Mouse (Mus musculus): ENCODE results near the gene Rbbp9.
"Not testable (repeated sequence)": the region's sequence is repeated elsewhere in the genome, so short reads cannot be mapped to it uniquely, and the experiment has no call there.

Gene Rbbp9

DNA sequence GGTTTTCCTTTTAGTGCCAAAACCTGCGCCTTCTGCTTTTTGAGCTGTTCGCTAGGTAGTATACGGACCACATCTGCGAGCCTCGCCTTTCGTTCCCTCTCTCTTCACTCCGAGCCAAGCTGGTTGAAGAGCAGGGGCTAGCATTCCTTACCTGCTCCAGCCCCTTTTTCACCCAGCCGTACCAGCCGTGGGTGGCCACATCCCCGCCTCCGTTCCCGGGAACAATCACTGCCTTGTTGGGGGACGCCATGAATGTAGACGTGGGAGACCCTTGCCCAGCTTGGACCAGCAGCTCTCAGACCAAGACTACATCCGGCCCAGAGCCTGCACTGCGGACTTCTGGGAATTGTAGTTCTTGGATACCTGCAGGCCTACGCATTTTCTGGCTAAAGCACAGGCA is at the start of gene Rbbp9:
Rbbp9 (minus strand) TSS at position 341 of the 400 bp plus-strand sequence.
- DNase-seq (ENCODE audit: low spot score) = peak; percentile 92

DNA sequence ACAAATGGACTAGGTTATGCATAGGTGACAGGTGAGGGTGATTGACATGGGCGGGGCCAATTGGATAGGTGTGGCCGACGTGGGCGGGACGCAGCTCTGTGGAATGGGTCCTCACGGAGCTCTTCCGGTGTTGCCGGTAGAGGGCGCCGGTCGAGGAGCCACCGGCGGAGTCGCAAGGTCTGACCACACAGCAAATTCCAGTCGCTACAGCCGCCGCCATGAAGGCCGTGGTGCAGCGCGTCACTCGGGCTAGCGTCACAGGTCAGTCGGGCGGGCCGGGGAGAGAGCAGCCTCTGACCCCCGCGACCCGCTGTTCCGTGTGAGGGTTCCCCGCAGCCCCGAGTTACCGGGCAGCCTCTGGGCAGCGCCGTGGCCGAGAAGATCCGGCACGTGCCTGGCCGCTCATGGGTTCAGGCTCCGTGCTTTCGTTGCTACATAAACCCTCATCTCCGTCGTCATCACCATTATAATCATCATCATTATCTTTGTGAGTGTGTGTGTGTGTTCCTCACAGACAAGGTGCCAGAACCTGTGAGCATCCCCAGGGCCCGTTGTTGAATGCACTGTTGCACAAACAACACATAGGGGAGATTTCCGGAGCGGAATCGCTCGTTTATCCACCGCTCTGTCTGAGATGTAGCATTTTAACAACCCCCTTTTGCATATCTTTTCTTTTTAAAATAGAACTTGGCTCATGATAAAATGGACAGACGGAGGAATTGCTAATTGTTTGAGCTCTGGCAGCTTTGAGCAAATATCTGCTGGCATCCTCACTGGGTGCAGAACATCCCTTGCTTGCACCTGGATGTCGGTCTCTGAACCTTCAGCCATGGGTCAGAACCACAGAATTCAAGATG is 49.4 kb upstream of the Rbbp9 start, which contains the start of gene Dtd1:
Dtd1 (plus strand) TSS at position 67 of the 857 bp plus-strand sequence.
- DNase-seq (ENCODE audit: low spot score) = peak; percentile 88

DNA sequence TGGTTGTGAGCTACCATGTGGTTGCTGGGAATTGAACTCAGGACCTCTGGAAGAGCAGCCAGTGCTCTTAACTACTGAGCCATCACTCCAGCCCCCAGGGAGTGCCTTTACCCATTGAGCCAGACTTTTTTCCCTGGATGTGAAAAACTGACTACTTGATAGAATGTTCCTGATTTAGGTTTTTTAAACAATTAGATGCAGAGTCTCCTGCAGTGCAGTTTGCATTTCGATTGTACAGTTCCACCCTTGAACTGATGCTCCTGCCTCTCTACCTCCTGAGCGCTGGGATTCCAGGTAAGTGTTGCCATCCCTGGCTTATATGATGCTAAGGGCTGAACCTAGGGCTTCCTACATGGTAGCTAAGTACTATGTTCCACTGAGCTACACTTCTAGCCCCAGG is 47.3 kb upstream of the Rbbp9 start:
- DNase-seq (ENCODE audit: low spot score) = no peak

DNA sequence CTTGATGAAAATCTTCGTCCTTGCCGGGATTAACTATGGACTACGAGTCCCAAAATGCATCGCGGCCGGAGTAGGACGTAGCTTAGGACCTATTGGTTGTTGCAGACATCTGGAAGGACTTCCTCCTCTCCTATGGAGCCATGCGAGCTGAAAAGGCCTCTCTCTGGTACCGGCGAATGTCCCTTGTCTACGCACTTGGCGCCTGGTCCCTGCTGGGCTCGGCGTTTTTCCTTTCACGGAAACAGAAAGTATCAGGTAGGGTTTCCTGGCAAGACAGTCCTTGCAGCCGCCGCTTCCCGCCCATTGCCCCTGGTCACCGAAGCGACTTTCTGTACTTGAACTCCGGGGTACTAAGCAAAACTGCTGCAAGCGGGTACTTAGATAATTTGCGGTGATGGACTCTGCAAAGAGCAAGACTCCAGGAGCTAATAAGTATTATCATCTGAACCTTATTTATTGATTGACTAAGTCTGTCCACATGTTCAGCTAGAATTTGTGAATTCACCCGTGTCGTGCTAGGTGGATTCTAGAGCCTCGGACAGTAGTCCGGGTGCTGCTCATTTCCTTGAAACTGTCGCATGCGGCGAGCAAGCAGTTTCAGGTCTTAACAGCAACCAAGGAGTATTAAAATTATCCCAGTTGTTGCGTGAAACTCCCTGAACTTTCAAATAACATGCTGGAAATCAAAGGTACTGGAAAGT is 43.4 kb upstream of the Rbbp9 start, which contains the start of gene Smim26:
Smim26 (plus strand) TSS at position 104 of the 701 bp plus-strand sequence.
- peak; percentile 94 for DNase-seq (ENCODE audit: low spot score)

DNA sequence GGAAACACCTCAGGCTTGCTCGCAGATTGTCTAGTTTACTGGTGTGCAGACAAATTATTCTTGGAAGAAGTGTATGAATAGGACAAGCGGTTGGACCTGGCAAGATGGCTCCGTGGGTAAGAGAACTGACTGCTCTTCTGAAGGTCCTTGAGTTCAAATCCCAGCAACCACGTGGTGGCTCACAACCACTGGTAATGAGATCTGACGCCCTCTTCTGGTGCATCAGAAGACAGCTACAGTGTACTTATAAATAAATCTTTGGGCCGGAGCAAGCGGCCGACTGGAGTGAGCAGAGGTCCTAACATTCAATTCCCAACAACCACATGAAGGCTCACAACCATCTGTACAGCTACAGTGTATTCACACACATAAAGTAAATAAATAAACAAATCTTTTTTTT is 42.4 kb upstream of the Rbbp9 start:
- DNase-seq (ENCODE audit: low spot score) = not testable (repeated sequence)

DNA sequence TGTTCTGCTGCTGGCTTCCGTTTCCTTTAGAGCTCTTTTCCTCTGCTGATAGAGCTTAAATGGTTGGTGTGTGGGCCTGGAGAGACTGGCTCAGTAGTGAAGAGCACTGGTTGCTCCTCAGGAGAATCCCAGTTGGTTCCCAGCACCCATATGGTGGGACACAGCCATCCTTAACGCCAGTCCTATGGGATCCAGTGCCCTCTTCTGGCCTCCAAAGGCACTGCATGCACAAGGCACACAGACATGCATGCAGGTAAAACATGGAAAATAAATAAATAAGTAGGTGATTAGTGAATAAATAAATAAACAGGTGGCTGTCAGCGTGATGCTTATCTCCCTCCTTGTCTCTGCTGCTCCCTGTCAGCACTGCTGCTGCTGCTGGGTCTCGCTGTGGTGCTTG is 38.1 kb upstream of the Rbbp9 start:
- DNase-seq (ENCODE audit: low spot score) = no peak

DNA sequence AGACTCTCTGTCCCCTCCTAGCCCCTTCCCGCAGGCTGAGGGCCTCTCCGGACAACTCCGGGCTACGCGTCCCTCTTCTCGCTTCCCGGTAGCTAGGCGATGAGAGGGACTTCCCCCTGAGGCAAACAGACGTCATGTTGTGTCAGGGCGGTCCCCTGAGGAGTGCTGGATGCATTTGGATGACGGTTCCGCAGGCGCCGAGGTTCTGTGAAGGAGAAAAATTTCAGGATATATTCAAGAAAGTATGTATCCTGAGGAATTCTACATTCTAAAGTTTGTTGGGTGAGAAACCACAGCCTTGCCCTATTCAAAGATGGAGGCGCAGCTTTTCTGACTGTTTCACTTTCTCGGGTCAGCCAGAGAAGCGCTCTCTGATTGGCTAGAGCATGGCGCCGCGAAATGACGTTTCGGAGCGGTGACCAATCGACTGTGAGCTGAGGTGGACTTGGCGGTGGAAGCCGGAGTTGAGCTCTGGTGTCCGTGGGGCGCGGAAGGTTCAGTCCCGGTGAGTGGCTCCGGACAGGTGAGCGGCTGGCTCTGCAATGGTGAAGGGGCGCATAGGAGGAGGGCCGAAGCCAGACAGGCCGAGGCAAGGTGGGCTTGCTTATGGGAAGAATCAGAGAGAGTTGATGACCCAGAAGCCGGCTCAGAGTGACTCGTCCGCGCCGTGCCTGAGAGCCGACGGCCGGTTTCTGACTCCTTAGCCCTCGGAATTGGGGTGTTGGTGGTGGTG is 5.3 kb upstream of the Rbbp9 start, which contains the start of gene Sec23b:
Sec23b (plus strand) TSS at position 410 of the 733 bp plus-strand sequence.
- peak; percentile 99 for DNase-seq (ENCODE audit: low spot score)

DNA sequence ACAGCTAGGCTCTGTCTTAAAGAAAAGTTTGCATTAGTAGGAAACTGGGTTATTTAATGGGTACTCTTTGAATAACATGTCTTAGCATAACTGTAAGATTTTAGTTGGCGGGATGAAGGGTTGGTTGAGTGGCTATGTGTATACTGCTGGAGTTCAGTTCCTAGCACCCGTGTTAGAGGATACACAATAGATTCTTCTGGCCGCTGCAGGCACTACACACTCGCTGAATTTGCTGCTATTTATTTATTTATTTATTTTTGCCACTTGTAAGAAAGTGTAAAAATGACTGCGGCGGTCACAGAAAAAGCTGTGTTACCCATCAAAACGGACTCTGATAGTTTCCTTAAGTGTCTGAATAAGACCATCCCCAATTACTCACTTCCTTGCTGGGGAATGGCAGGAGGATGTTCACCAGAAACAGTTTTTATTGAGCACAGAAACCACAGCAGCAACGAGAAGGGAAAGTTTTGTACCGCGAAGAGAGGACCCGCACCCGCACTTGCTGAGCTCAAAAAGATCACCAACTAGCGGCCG is 4.7 kb upstream of the Rbbp9 start:
- peak; percentile 22 for DNase-seq (ENCODE audit: low spot score)

DNA sequence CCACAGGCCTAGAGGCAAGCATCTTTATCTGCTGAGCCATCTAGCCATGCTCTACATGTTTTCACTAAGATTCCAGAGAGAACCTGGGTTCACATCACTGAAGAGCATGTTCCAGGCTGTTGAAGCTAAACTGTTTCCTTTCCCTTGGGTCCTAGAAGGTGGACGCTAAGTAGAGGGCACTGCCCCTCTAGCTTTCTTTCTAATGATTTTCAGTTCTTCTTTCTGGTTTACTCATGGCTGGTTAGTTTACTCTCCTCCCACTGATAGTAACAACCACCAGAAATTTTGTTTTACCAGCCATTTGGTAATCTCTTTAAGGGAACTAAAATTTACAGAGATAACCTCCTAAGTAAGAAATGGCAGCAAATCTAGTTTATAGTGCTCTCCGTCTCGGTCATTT is 3.2 kb upstream of the Rbbp9 start:
- DNase-seq (ENCODE audit: low spot score) = no peak

DNA sequence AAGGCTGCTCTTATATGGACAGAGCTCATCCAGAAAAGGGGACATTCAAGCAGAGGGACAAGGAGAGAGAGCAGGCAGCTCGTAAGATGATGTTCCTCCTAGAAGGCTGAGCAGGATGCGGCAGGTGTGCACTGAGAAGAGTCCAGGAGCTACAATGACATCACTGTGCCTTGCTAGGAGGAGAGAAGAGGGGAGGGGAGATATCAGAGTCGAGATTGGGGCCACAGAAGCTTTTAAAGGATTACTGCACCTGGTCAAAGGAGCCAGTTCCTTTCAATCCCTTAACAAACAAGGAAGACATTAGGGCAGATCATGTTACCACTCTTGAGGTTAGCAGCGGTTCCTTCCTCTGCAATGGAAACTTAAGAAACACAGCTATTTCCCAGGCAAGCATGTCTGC is 3.1 kb downstream of the Rbbp9 start:
- DNase-seq (ENCODE audit: low spot score) = no peak

DNA sequence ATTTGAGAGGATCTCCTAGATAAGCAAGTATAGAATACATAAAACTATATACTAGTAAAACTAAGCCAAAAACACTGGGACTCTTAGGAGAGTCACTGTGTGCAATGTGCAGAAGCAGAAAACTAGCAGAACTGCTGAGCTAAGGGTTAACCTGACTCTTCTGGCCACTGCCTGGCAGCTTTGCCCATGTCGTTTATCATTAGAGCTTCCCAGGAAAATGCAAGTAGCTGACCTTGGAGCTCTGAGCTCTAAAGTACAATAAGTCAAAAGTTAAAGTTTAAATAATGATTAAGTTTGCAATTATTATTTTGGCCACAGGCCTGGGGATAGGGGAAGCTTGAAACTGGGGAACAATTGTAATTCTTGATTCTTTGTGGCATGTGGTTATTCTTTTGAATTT is 5.2 kb downstream of the Rbbp9 start:
- no peak for DNase-seq (ENCODE audit: low spot score)

DNA sequence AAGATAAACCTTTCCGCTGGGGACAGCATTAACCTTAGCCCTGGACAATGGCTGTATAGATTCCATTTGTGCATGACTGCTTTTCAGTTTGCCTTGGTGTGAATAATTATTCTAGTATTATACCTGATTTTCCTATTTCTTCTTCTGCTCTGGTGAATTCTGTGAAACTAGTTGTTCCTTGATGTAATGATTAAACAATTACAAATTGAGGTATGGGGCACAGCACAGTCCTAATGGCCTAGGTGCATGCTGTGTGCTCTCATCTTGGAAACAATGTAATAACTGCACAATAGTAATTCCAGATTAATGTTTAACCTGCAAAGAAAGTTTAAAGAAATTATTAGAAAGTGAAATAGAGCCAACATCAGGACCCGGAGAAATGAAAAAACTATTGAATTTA is 5.6 kb downstream of the Rbbp9 start:
- no peak for DNase-seq (ENCODE audit: low spot score)

DNA sequence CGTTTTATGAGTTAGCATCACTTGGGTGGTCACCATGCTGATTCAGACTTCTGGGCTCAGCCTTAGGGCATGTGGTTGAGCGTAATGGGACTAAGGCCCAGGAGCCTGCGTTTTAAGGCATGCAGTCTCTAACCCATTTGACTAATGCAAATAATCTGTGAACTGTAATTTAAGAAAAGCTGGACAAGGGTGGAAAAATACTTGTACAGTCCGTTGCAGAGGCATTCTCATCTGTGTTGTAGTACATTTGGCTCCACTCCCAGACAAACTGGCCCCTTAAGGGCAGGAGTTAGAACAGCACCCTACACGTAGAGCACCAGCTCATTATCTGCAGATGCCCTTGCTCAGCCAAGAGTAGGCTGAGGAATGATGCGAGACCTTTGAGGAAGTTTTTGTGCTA is 6.0 kb downstream of the Rbbp9 start:
- no peak for DNase-seq (ENCODE audit: low spot score)

DNA sequence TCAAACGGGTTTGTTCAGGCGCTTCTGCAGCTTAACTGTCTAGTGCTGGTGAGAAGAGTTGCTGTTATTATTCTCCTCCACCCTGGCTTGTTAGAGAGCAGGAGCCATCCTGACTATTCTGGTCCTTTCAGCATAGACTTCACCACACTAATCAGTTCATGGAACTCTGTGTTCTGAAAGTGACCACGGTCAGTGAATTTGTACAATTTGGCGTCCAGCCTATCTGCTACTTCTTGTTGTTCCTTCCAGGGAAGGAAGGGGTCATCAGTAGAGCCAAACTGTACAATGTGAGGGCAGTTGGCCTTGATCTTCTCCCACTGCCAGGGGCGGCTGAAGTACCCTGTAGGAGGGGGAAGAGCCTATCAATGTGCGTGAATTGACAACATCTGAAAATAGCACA is 7.0 kb downstream of the Rbbp9 start:
- DNase-seq (ENCODE audit: low spot score) = no peak

DNA sequence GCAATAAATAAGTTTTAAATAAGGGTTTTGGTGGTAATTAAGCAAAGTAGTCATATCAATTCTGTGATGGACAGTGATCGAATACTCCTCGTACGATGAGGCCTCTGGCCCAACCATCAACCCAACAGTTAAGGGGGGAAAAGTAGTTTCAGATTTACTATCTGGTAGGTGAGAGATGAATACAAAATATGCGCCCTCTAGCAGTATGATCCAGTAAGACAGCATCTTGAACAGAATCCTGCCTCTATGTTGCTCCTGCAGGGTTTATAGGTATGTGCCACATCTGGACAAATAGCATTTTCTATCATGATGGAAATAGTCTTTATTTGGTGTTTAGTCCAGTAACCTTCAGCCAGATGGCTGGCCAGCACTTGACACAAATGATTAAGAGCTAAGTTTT is 9.4 kb downstream of the Rbbp9 start:
- DNase-seq (ENCODE audit: low spot score) = peak; percentile 21

DNA sequence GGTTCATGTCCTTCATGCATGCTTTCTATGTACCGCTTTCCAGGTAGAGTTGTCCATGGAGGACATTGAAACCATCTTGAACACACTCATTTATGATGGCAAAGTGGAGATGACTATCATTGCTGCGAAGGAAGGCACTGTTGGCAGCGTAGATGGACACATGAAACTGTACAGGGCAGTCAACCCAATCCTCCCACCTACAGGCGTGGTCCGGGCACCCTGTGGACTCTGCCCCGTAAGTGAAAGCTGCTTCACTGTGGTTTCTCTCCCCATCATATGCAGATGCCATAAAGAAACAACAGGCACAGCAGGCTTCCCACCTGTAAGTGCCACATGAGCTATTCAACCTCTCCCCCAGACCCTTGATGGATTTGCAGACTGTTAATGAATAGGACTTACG is 13.5 kb downstream of the Rbbp9 start:
- no peak for DNase-seq (ENCODE audit: low spot score)

DNA sequence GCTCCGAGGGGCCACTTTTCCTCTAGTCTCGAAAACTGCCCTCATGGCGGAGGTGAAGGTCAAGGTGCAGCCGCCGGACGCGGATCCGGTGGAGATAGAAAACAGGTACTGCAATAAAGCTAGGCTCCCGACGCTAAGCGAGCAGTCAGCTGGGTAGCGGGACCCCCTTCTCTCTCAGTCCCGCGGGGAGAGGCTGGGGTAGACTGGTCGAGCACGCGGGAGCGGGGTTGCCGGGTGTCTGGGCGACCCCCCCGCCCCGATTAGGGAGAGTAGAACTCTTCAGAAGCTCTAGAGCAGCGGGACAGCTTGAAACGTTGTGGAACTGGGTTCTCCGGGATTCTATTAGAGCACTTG is 22.9 kb downstream of the Rbbp9 start:
- no peak for DNase-seq (ENCODE audit: low spot score)

DNA sequence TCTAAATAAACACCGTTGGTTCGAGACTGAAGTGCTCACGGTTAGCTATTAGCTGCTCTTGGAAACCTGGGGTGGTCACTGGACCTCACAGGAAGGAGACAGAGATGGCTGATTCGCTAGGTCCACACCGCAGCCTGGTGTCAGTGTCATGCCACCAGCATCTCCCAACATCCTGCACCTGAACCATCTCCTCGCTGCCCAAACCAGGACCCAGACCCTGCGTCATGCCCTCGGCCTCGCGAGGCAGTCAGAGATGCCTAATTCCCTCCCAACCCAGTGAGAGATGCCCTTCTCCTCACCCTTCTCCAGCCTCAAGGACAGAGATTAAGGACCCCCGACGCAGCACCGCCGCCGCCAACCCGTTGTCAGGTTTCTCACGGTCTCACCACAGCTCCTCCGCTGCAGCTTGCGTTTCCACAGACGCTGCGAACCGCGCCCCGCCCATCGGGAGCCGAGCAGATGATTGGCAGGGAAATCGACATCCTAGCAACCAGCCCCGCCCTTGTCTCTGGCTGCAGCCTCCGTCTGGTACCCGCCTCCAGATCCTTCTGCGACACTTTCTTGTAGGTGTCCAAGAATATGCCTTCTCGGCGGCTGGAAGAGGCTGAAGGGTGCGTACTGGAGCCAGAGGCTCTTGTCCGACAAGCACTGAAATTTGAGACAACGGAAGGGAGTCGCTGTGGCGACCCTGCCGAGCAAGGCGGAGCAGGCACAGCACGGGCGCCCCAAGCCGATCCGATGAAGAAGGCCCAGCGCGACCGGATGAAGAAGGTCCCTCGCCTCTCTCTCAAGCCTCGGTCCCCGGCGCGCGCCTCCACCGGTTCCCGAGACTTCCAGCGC is 23.5 kb downstream of the Rbbp9 start, which contains the start of the genes Dzank1 and Polr3f:
Dzank1 (minus strand) TSS at position 434 of the 840 bp plus-strand sequence.
Polr3f (plus strand) TSS at position 738 of the 840 bp plus-strand sequence.
- peak; percentile 98 for DNase-seq (ENCODE audit: low spot score)

DNA sequence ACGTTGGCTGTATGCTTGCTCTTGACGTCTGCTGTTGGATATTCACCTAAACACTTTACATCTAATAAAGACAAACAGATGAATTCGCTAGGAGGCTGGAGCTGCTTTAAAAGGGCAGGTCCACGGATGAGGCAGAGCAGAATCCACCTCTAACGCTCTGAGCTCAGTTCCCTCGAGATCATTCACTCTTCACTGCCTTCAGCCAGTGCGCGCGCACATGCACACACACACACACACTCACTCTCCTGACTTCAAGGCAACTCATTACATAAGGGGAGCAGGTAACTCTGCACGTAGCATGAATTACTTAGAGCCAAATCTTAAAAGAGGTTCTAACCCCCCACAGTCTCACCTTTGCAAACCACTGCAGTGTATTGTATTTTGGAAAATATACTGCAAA is 24.8 kb downstream of the Rbbp9 start:
- DNase-seq (ENCODE audit: low spot score) = no peak

DNA sequence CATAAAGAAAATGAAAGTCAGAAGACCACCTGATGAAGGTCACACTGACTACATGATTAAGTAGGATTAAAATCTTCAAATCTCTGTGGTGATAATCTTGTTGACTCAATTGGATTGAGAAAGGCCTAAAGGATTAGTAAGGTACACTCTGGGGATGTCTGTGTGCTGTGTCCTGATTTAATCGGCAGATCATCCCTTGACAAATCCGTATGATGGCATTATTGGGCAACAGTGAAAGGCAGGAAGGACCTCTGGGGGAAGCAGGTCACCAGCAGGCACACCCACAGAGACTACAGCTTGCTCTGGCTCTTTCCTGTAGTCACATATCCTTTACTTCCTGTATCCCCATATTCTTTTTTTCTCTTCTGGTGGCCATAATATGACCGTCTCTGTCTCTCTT is 30.9 kb downstream of the Rbbp9 start:
- DNase-seq (ENCODE audit: low spot score) = no peak

DNA sequence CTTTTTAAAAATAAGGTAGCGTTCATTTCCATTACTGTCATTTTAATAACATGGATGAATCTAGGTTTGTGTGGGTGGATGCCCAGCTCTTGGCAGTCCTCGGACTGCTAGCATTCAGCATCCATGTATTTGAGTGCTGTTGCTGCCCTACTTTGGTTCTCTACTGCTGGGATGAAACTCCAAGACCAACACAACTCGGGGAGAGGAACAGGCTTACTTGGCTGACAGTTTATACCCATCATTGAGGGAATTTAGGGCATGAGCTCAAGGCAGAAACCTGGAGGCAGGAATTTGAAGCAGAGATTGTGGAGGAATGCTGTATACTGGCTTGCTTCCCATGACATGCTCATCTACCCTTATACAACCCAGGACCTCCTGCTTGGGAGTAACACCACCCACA is 36.0 kb downstream of the Rbbp9 start:
- DNase-seq (ENCODE audit: low spot score) = no peak
